Mouse (Mus musculus) cerebellum, postnatal 25 days (tissue): ENCODE measurements around the gene Actr3b.
A peak's percentile ranks its signal among the peaks of the same experiment; 100 is the strongest.
"Not testable (repeated sequence)": the region's sequence is repeated elsewhere in the genome, so short reads cannot be mapped to it uniquely, and the experiment has no call there.

Source experiments
- DNase-seq, 2 experiments: peaks; one replicate each; pipeline ENCODE4 v3.0.0; 2021; ENCODE audit warnings: mixed read lengths in 2 of 2

Gene Actr3b

DNA sequence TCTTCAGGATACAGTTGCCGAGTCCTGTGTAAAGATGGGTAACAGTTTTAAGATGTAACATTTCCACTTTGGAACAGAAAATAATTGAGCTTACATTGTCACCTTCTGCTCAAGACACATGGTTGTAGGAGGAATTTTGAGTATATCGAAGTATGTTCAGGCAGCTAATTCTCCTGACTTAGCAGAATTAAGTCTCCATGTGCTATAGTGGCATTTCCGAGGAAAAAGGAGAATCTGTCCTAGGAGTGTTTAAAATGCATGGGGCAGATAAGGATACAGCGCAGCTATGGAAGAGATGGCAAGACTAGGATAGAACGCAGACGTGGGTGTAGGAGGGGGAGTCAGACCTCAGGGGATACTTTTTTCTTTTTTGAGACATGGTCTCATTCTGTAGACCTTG, 31.8 kb downstream of the Actr3b start:
- DNase-seq: no peak

DNA sequence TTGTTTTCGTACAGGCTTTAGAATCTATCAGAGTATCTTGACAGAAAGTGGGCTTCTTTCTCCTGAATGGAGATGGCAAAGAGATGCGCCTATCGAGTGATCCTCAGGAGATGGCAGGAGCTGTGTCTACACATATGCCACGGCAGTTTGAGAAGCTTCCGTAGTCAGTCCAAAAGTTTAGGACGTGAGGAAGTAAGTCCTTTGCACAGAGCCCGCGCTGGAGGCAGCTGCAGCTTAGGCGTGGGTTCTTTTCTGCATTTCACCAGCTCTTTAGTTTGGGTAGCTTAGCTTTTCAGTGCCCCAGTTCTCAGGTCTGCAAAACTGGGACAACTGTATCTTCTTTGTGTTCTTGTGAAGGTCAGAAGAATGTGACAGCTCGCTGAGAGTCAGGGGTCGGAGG, 38.0 kb downstream of the Actr3b start:
- DNase-seq: no peak

DNA sequence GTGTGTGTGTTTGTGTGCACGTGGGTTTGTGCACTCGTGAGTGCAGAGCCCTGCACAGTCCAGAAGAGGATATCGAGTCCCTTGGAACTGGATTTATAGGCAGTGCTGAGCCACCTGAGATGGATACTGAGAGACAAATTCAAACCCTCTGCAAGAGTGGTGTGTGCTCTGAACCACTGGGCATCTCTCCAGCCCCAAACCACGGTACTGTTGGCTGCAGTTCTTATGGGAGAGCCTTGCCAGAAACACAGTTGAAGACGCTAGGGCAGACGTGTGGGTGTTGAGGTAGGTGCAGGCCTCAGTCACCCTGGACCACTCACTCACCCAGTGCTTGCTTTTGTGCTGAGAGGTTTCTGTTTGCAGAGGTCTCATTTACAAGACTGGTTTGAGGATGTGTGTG, 41.1 kb downstream of the Actr3b start:
- peak; percentile 74 to 82 for DNase-seq

DNA sequence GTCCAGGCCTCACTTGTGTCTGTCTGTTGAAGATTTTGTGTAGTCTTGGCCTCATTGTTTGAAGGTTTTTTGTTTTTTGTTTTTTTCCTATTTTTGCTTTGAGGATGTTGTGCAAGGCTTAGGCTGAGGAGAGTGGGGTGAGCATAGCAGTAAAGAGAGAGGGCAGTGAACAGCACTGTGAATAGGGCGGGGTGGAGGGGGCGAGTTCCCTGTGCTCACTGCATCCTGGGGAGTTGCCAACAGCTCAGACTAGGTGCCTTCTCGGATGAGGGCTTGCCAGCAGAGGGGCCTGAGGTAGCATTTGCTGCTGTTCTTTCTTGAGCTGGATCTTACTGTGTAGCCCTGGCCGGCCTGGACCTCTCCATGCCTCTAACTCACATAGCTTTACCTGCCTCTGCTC, 41.9 kb downstream of the Actr3b start:
- DNase-seq: peak; percentile 14 to 39

DNA sequence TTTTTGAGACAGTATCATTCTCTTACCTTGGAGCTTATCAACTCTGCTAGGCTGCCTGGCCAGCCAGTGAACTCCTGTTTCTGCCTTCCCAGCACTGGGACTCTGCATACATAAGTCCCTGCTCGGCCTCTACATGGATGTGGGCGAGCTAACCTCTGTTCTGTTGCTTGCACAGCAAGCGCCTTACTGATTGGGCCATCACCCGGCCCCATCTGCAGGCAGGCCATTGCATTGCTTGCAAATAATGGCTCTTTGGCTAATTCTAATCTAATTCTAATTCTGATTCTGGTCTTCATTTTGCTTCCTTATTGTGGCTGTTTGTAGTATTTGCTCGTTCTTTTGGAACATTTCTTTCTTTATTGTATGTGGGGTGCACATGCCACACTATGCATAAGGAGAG, 44.8 kb downstream of the Actr3b start:
- no peak for DNase-seq

DNA sequence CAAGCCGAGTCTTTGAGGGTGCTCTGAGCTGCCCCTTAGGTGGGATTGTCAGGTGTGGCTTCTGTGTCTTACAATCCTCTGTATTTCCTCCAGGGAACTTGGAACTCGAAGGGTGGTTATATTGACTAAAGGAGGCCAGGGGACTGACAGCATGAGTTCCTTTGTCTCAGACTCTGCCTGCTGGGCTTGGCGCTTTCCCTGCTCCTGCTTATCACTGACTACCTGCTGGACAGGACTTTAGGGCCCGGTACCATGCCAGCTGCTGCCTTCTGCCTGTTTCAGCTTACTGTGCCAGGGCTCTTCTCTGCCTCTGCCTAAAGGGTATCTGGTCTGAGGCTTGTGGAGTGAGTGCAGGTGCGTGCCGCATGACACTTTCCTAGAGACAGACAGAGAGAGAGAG, 53.1 kb downstream of the Actr3b start:
- DNase-seq: peak; percentile 23 to 53

DNA sequence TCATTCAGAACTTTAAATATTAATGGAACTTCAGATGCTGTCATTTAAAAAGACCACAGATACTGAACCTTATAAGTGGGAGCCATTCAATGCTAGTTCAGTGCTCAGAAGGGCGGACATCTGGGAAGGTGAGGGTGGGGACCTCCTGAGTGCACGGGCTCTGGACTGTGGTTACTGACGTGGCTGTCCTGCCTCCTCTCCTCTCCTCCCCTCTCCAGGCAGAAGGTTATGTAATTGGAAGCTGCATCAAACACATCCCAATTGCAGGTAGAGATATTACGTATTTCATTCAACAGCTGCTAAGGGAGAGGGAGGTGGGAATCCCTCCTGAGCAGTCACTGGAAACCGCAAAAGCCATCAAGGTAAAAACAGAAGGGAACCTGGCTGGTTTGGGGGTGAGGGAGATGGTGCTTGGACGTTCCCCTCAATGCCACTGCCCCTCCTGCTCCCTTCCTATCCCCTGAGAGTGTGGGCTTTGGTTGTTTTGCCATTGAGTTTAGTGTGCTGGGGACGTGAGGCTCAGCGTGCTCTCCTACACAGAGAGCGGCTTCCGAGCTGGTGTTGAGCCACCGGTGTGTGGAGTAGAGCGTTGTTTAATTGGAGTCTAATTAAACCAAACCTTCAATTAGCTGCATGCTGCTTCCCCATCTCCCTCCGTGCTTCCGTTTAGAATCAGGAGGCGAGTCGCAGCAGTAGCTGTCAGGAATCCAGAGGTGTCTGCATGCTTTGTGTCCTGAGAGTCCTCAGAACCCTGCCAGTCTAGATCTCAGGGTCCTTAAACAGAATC, 69.7 kb downstream of the Actr3b start:
- DNase-seq: no peak

- DNase-seq: no peak
Observed at GRCm38 (mm10) chr5:25830802-25831201, 71.0 kb downstream of the Actr3b start.

DNA sequence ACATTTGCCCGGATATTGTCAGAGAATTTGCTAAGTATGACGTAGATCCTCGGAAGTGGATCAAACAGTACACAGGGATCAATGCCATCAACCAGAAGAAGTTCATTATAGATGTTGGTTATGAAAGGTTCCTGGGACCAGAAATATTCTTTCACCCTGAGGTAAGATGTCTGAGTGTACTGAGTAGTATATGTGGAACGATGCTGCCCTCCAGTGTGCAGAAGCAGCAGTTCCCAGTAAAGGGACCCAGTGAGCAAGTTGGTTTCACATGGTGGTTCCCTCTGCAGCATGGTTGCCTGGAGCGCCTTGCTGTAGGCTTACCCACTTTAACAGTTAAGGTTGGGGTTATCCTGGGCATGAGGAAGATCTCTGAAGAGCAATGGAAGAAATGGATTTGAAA, 71.8 kb downstream of the Actr3b start:
- peak; percentile 59 to 72 for DNase-seq

DNA sequence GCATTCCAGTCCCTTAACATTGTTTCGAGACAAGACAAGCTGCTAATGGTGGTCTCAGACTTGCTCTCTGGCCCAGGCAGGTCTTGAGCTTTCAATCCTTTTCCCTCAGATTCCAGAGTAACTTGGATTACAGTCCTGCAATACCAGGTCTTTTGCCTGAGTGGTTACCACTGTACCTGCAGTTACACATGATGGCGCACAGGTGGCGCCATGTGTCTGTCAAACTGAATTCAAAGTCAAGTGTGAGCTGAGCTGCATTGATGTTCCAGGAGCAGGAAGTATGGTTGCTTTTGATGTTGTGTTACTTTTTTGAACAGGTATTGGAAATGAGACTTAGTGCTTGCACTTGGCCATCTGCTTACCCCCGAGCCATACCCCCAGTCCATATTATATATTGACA, 79.6 kb downstream of the Actr3b start:
- DNase-seq: peak; percentile 56 to 73

GRCm38 (mm10) chr5:25846558-25846957, 86.8 kb downstream of the Actr3b start:
- DNase-seq: no peak

DNA sequence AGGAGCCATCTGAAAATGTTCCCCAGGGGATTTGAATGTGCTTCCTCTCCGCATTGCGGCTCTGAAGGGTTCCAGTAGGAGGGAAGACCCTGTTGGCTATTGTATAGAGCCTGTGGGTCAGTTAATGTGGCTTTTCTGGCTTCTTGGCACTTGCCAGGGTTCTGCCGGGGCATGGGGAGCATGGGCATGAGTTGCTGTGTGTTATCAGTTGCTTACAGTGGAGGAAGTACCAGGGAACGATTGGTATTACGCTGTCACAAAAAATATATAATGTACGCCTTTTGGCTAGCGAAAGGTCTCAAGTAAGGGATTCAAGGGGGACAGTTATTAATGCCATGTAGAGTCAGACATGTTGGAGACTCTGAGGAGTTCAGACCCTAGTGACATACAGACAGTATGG, 87.4 kb downstream of the Actr3b start:
- DNase-seq: no peak

- peak; percentile 84 to 92 for DNase-seq
Observed at GRCm38 (mm10) chr5:25848058-25848457, 88.3 kb downstream of the Actr3b start.

DNA sequence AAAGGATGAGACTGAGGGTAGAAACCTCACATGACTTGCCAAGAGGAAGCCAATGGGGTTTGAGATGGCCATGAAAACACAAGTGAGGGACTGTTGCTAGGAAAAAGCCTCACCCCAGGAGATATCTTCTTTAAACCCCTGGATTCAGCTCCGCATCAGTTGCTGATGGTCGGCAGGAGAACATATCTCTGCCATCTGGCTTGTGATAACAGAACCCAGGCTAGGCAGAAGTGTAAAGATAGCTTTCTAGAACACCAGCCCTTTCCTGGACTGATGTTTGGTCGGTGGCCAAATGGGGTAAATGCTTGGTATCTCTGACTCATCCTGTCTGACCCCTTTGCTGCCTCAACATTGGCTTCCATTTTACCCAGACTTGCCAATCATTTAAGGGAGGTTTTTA, 106.4 kb downstream of the Actr3b start:
- no peak for DNase-seq

- no peak for DNase-seq
Observed at GRCm38 (mm10) chr5:25869880-25870279, 110.1 kb downstream of the Actr3b start.

DNA sequence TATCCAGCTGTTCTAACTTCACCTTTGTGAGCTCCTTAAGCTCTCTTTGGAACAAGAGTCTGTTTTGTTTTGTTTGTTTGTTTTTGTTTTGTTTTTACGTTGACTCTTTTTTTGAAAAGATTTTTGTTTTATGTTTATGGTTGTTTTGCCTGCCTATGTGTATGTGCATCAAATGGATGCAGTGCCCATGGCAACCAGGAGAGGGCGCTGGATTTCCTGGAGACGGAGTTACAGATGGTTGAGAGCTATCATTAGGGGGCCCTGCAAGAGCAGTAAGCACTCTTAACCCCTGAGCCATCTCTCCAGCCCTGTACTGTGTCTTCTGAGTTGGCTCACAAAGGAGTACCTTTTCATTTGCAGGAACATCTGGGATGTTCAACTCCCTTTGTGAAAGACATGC, 110.8 kb downstream of the Actr3b start:
- no peak for DNase-seq

GRCm38 (mm10) chr5:25871342-25872023, 111.7 kb downstream of the Actr3b start:
- no peak for DNase-seq

GRCm38 (mm10) chr5:25873046-25873445, 113.2 kb downstream of the Actr3b start:
- peak; percentile 38 to 66 for DNase-seq

GRCm38 (mm10) chr5:25875927-25876326, 116.1 kb downstream of the Actr3b start:
- DNase-seq: not testable (repeated sequence)

DNA sequence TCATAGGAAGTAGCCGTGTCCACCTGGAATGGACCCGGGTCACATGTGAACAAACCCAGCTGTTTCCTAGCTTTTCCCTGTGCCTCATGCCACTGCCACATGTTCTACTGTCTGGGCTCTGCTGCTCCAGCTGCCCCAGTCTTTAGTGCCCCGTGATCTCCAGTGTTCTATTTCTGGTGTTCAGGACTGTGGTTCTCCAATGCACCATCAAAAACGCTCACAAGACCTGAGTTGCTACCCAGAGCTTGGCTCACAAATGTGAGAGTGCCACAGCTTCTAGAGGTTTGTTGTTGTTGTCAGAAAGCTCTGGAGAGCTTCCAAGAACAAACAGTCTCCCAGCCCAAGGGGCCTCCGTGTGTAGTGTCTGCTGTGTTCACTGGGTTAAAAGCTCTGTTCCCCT, 117.5 kb downstream of the Actr3b start:
- no peak for DNase-seq

DNA sequence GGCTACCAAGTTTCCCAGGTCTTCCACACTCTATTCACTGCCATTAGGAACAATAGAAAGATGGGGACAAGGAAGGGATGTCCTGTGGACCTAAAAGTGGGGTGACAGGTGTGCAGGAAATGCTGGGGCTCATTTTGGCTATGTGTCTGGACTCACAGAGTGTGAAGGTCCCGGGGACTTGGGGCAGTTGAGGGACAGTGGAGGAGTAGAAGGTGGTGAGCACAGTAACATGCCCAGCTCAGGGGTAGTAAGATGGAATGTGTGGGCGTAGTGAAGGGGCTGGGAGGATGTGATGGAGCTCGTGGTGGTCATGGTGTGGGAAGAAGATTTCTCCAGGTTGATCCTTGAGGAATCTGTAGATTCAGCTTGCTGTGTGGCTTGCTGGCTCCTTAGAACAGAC, 118.2 kb downstream of the Actr3b start:
- no peak for DNase-seq

DNA sequence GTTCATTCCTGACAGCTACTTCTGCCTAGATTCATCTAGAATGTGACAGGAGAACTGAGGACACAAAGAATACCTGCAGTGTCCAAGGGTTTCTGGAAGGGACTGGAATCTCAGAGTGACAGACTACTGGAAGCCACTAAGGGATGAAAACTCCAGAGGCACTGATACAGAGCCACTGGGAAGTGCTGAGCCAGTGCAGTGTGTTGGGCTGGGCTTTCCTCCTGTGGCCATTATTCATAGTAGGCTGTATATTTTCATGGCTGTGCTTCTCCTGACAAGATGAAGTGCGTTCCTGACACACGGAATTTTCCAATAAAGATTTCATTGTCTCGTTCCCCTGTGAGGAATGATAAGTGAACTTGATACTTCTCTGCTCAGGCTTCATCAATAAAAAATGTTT, 126.9 kb downstream of the Actr3b start:
- no peak for DNase-seq

- peak; percentile 37 to 51 for DNase-seq
Observed at GRCm38 (mm10) chr5:25889746-25890382, 130.1 kb downstream of the Actr3b start.

GRCm38 (mm10) chr5:25891321-25891720, 131.5 kb downstream of the Actr3b start:
- DNase-seq: peak; percentile 94 to 96
